22 mouse cellular contexts compared by ENCODE assay signal in genomic region chr2:59751172-59751571, GRCm38 (mm10).
A peak's percentile ranks its signal among the peaks of the same experiment; 100 is the strongest.
DNase-seq lines count a peak whose midpoint lies in the region; ATAC-seq lines count a peak whose summit lies in the region.
"Had no signal": no experiment of that assay in that cellular context is flagged by ENCODE, and none has a peak within 500 bp of the region (broad histone marks: within the 10 kb centered on the region; RNA-seq: fewer than 3 reads in every experiment).

No protein-coding gene starts in this region.

- no peak overlapping the region for H3K4me2 ChIP-seq in embryonic facial prominence, embryonic 12.5 days (replicated peaks)
- no peak overlapping the region for H3K4me2 ChIP-seq in limb, embryonic 12.5 days
- no peak overlapping the region for H3K4me2 ChIP-seq in embryonic facial prominence, embryonic 13.5 days
- H3K4me2 ChIP-seq: forebrain, embryonic 13.5 days; forebrain, embryonic 15.5 days had no signal

- H3K4me3 ChIP-seq in embryonic facial prominence, embryonic 12.5 days: no peak overlapping the region
- H3K4me3 ChIP-seq in embryonic facial prominence, embryonic 10.5 days: no peak overlapping the region
- H3K4me3 ChIP-seq in limb, embryonic 12.5 days (replicated peaks): no peak overlapping the region
- H3K4me3 ChIP-seq in limb, embryonic 10.5 days: no peak overlapping the region
- no peak overlapping the region for H3K4me3 ChIP-seq in embryonic facial prominence, embryonic 13.5 days
- H3K4me3 ChIP-seq: forebrain, embryonic 13.5 days; forebrain, embryonic 15.5 days had no signal

- H3K9me3 ChIP-seq in embryonic facial prominence, embryonic 12.5 days: no peaks in the 10 kb centered on the region
- no peaks in the 10 kb centered on the region for H3K9me3 ChIP-seq in embryonic facial prominence, embryonic 10.5 days
- H3K9me3 ChIP-seq in limb, embryonic 12.5 days: no peaks in the 10 kb centered on the region
- H3K9me3 ChIP-seq in limb, embryonic 10.5 days (replicated peaks): no peaks in the 10 kb centered on the region
- H3K9me3 ChIP-seq in embryonic facial prominence, embryonic 13.5 days: no peaks in the 10 kb centered on the region
- H3K9me3 ChIP-seq: forebrain, embryonic 13.5 days; forebrain, embryonic 15.5 days had no signal

- H3K36me3 ChIP-seq in embryonic facial prominence, embryonic 12.5 days: no peaks in the 10 kb centered on the region
- peaks cover 8% of the 10 kb centered on the region for H3K36me3 ChIP-seq in embryonic facial prominence, embryonic 10.5 days (replicated peaks)
- peaks cover 2% of the 10 kb centered on the region; the same call in 1 of the 2 replicates for H3K36me3 ChIP-seq in limb, embryonic 12.5 days
- peaks cover 37% of the 10 kb centered on the region for H3K36me3 ChIP-seq in limb, embryonic 10.5 days
- H3K36me3 ChIP-seq in embryonic facial prominence, embryonic 13.5 days: no peaks in the 10 kb centered on the region
- H3K36me3 ChIP-seq: forebrain, embryonic 15.5 days had no signal

- H3K9ac ChIP-seq in embryonic facial prominence, embryonic 12.5 days: no peak overlapping the region
- H3K9ac ChIP-seq in limb, embryonic 12.5 days (replicated peaks): no peak overlapping the region
- H3K9ac ChIP-seq in embryonic facial prominence, embryonic 13.5 days: no peak overlapping the region
- H3K9ac ChIP-seq: forebrain, embryonic 13.5 days; forebrain, embryonic 15.5 days; forebrain, postnatal 0 days had no signal

- no peak for ATAC-seq in embryonic facial prominence, embryonic 12.5 days (ENCODE audit: insufficient number of reproducible peaks, insufficient read depth, low FRiP score, low TSS enrichment)
- ATAC-seq in limb, embryonic 12.5 days (ENCODE audit: insufficient number of reproducible peaks, insufficient read depth, low FRiP score, low TSS enrichment, low read depth): no peak
- no peak for ATAC-seq in embryonic facial prominence, embryonic 13.5 days (ENCODE audit: insufficient number of reproducible peaks, insufficient read depth, low FRiP score, low TSS enrichment, low read depth)
- ATAC-seq: activated CD4-positive, CD25-positive, alpha-beta regulatory T cell, adult 4 months; CD4-positive, CD25-positive, alpha-beta regulatory T cell, adult 4 months; forebrain, embryonic 13.5 days; forebrain, embryonic 15.5 days; forebrain, postnatal 0 days; Patski had no signal

- 41% methylated on average over 6 of the region's 6 CpGs for WGBS in embryonic facial prominence, embryonic 12.5 days
- WGBS in embryonic facial prominence, embryonic 10.5 days: 58% methylated on average over 6 of the region's 6 CpGs
- WGBS in limb, embryonic 12.5 days: 90% methylated on average over 6 of the region's 6 CpGs
- WGBS in limb, embryonic 10.5 days: 90% methylated on average over 6 of the region's 6 CpGs
- WGBS in embryonic facial prominence, embryonic 13.5 days: 36% methylated on average over 6 of the region's 6 CpGs

- no peaks in the 10 kb centered on the region for H3K27me3 ChIP-seq in embryonic facial prominence, embryonic 12.5 days
- no peaks in the 10 kb centered on the region for H3K27me3 ChIP-seq in embryonic facial prominence, embryonic 10.5 days (replicated peaks; ENCODE audit: low read depth, poor library complexity, severe bottlenecking)
- no peaks in the 10 kb centered on the region for H3K27me3 ChIP-seq in limb, embryonic 12.5 days
- H3K27me3 ChIP-seq in limb, embryonic 10.5 days (ENCODE audit: low read depth, poor library complexity, severe bottlenecking): no peaks in the 10 kb centered on the region
- H3K27me3 ChIP-seq in embryonic facial prominence, embryonic 13.5 days: no peaks in the 10 kb centered on the region
- H3K27me3 ChIP-seq: forebrain, embryonic 13.5 days; forebrain, embryonic 15.5 days; Patski had no signal

- H3K27ac ChIP-seq in embryonic facial prominence, embryonic 12.5 days: 0 out of 2 replicates have a peak overlapping the region, but pooled peaks have one; percentile 46
- no peak overlapping the region for H3K27ac ChIP-seq in embryonic facial prominence, embryonic 10.5 days (replicated peaks)
- peak overlapping the region; percentile 45; the same call in 1 of the 2 replicates for H3K27ac ChIP-seq in limb, embryonic 12.5 days
- no peak overlapping the region for H3K27ac ChIP-seq in limb, embryonic 10.5 days
- peak overlapping the region; percentile 13; the same call in 1 of the 2 replicates for H3K27ac ChIP-seq in embryonic facial prominence, embryonic 13.5 days
- H3K27ac ChIP-seq: forebrain, embryonic 13.5 days; forebrain, embryonic 15.5 days had no signal

- H3K4me1 ChIP-seq in embryonic facial prominence, embryonic 12.5 days: peaks cover 19% of the 10 kb centered on the region
- peaks cover 50% of the 10 kb centered on the region for H3K4me1 ChIP-seq in embryonic facial prominence, embryonic 10.5 days
- H3K4me1 ChIP-seq in limb, embryonic 12.5 days (replicated peaks): peaks cover 56% of the 10 kb centered on the region
- peaks cover 63% of the 10 kb centered on the region for H3K4me1 ChIP-seq in limb, embryonic 10.5 days
- peaks cover 26% of the 10 kb centered on the region for H3K4me1 ChIP-seq in embryonic facial prominence, embryonic 13.5 days
- H3K4me1 ChIP-seq: forebrain, embryonic 15.5 days had no signal

- DNase-seq in embryonic facial prominence, embryonic 10.5 days (ENCODE audit: low spot score): no peak
- DNase-seq in limb, embryonic 10.5 days (ENCODE audit: low spot score): no peak
- no peak for DNase-seq in cerebellum, postnatal 10 days
- DNase-seq: adrenal gland, adult 8-10 months; adrenal gland, postnatal 14 days; adrenal gland, postnatal 36 days; B cell, adult 2 months; cerebellum, adult 11-12 months; cerebellum, adult 2 months; cerebellum, adult 9-10 months; cerebellum, postnatal 14 days; cerebellum, postnatal 36 days; embryo, embryonic 11 days; forebrain, postnatal 0 days had no signal

Comparison
In these comparisons a context has a peak if more than half of its experiments do, and no peak if none do; other contexts are left out.
1. H3K27ac ChIP-seq: peak in embryonic facial prominence, embryonic 12.5 days (single experiment), limb, embryonic 12.5 days (single experiment) and embryonic facial prominence, embryonic 13.5 days (single experiment); none in embryonic facial prominence, embryonic 10.5 days (single experiment) and limb, embryonic 10.5 days (single experiment).